Mouse (Mus musculus) left cerebral cortex, adult 2 months (tissue): ENCODE measurements around the gene Cds1. TPM values are rescaled to one million over a fixed set of nuclear protein-coding genes. Genes with fewer than 3 reads are reported as not detected.

Experiments used
- DNase-seq, 2 experiments: peaks; one replicate each; pipeline ENCODE4 v3.0.0; 2021 to 2022; ENCODE audit warnings: low spot score in 2 of 2, mixed read lengths in 1 of 2; ENCODE audit errors: extremely low spot score in 1 of 2
- H3K27ac ChIP-seq: fragments of 200-600 bp; 2 replicates; pipeline ENCODE4 v1.8.1; 2022
- H3K4me3 ChIP-seq: fragments of 200-600 bp; 2 replicates; pipeline ENCODE4 v1.8.1; 2022
- CTCF ChIP-seq: fragments of 200-600 bp; IDR thresholded peaks from 2 replicates; pipeline ENCODE4 v1.8.1; 2022; ENCODE audit warnings: antibody characterized with exemption, mild to moderate bottlenecking, moderate library complexity
- intact Hi-C: fragments of 180-260 bp; cut with DNase I; formaldehyde crosslinking; loops from one replicate; pipeline ENCODE4 v1.15.1; 2025
- total RNA-seq, 2 experiments: library from RNA; stranded (reverse); gene quantifications; 2 replicates each; pipeline ENCODE4 v1.2.3; 2021

The Cds1 gene
- total RNA-seq, 2 experiments from 2014 or later: 93.3 to 95.7 TPM

- DNase-seq: no peak
- no peak overlapping the region for H3K27ac ChIP-seq
- no peak overlapping the region for H3K4me3 ChIP-seq
- TF ChIP-seq CTCF: no peak
- intact Hi-C loops: no loop called here
Measured at GRCm38 (mm10) chr5:101744886-101745285, 20.0 kb upstream of the Cds1 start.

GRCm38 (mm10) chr5:101753680-101754079 lies 11.2 kb upstream of the Cds1 start:
- intact Hi-C loops: no loop called here
- no peak overlapping the region for H3K27ac ChIP-seq
- TF ChIP-seq CTCF: no peak
- H3K4me3 ChIP-seq: no peak overlapping the region
- no peak for DNase-seq

- TF ChIP-seq CTCF: no peak
- intact Hi-C loops: no loop called here
- no peak for DNase-seq
- Histone ChIP-seq H3K27ac (no peak overlapping the region), H3K4me3 (no peak overlapping the region)
Measured at GRCm38 (mm10) chr5:101757669-101758068, 7.3 kb upstream of the Cds1 start.

GRCm38 (mm10) chr5:101761685-101762084 lies 3.2 kb upstream of the Cds1 start:
- intact Hi-C loops: loop anchor here (1.0 kb wide), 1 partner anchor 24 kb away; no protein-coding TSS in a partner anchor
- no peak for DNase-seq
- Histone ChIP-seq H3K27ac (peak overlapping the region; percentile 55), H3K4me3 (no peak overlapping the region)
- no peak for TF ChIP-seq CTCF

GRCm38 (mm10) chr5:101763571-101763970 lies 1.4 kb upstream of the Cds1 start:
- intact Hi-C loops: no loop called here
- Histone ChIP-seq H3K27ac (no peak overlapping the region), H3K4me3 (no peak overlapping the region)
- DNase-seq: no peak
- no peak for TF ChIP-seq CTCF

GRCm38 (mm10) chr5:101765390-101765901 lies 516 bp downstream of the Cds1 start:
- intact Hi-C loops: loop anchor here (5.0 kb wide), 1 partner anchor 307 kb away; no protein-coding TSS in a partner anchor

GRCm38 (mm10) chr5:101766248-101766647 lies 1.3 kb downstream of the Cds1 start:
- no peak for TF ChIP-seq CTCF
- H3K27ac ChIP-seq: peak overlapping the region; percentile 32; the same call in 1 of the 2 replicates
- peak overlapping the region; percentile 74 for H3K4me3 ChIP-seq
- intact Hi-C loops: loop anchor here (5.0 kb wide), 1 partner anchor 306 kb away; no protein-coding TSS in a partner anchor
- DNase-seq: no peak

More at GRCm38 (mm10) chr5:101765390-101765901, 516 bp downstream of the Cds1 start:
- peak; percentile 32 to 35 for DNase-seq
- Histone ChIP-seq H3K27ac (peak overlapping the region; percentile 72), H3K4me3 (peak overlapping the region; percentile 74)
- no peak for TF ChIP-seq CTCF

- no peak for DNase-seq
- no peak for TF ChIP-seq CTCF
- intact Hi-C loops: loop anchor here (5.0 kb wide), 1 partner anchor 305 kb away; no protein-coding TSS in a partner anchor
- no peak overlapping the region for H3K27ac ChIP-seq
- H3K4me3 ChIP-seq: peak overlapping the region; percentile 74
Measured at GRCm38 (mm10) chr5:101767086-101767485, 2.2 kb downstream of the Cds1 start.

GRCm38 (mm10) chr5:101767486-101767885 lies 2.6 kb downstream of the Cds1 start:
- Histone ChIP-seq H3K4me3 (no peak overlapping the region), H3K27ac (no peak overlapping the region)
- no peak for DNase-seq
- intact Hi-C loops: loop anchor here (5.0 kb wide), 1 partner anchor 305 kb away; no protein-coding TSS in a partner anchor
- no peak for TF ChIP-seq CTCF

- no peak overlapping the region for H3K27ac ChIP-seq
- peak in 1 of 2 experiments; percentile 5 for DNase-seq
- H3K4me3 ChIP-seq: no peak overlapping the region
- intact Hi-C loops: loop anchor here (5.0 kb wide), 1 partner anchor 304 kb away; no protein-coding TSS in a partner anchor
- no peak for TF ChIP-seq CTCF
Measured at GRCm38 (mm10) chr5:101768558-101768957, 3.6 kb downstream of the Cds1 start.

GRCm38 (mm10) chr5:101772621-101773020 lies 7.7 kb downstream of the Cds1 start:
- TF ChIP-seq CTCF: no peak
- no peak for DNase-seq
- Histone ChIP-seq H3K4me3 (no peak overlapping the region), H3K27ac (no peak overlapping the region)
- intact Hi-C loops: no loop called here

- no peak for TF ChIP-seq CTCF
- peak in 1 of 2 experiments; percentile 1 for DNase-seq
- H3K27ac ChIP-seq: no peak overlapping the region
- no peak overlapping the region for H3K4me3 ChIP-seq
- intact Hi-C loops: no loop called here
Measured at GRCm38 (mm10) chr5:101775262-101775661, 10.3 kb downstream of the Cds1 start.

- TF ChIP-seq CTCF: no peak
- DNase-seq: no peak
- Histone ChIP-seq H3K27ac (no peak overlapping the region), H3K4me3 (no peak overlapping the region)
- intact Hi-C loops: no loop called here
Measured at GRCm38 (mm10) chr5:101776528-101776927, 11.6 kb downstream of the Cds1 start.
